Mouse (Mus musculus) embryonic facial prominence, embryonic 14.5 days (tissue): Measurements from ENCODE around the gene Cd300ld3. TPM values are rescaled to one million over a fixed set of nuclear protein-coding genes. Genes with fewer than 3 reads are reported as not detected.

ENCODE experiments used
- ATAC-seq: fragments of 200-750 bp; cut with Nextera tagmentation; 2 replicates; pipeline ENCODE4 v1.8.0; 2017; ENCODE audit warnings: low read depth, moderate number of reproducible peaks, moderate TSS enrichment
- DNase-seq: peaks from one replicate; pipeline ENCODE4 v3.0.0-alpha.2; 2015; ENCODE audit warnings: low spot score
- H3K27ac ChIP-seq: fragments of 300-500 bp; sonication (generic); replicated peaks from 2 replicates; pipeline ENCODE4 v1.5.1; 2014; ENCODE audit warnings: low read depth, mild to moderate bottlenecking, low read length, moderate library complexity
- H3K27me3 ChIP-seq: fragments of 300-500 bp; sonication (generic); replicated peaks from 2 replicates; pipeline ENCODE4 v1.6.1; 2014; ENCODE audit warnings: low read length; ENCODE audit not compliant: control insufficient read depth, insufficient read depth
- H3K36me3 ChIP-seq: fragments of 300-500 bp; sonication (generic); 2 replicates; pipeline ENCODE4 v1.6.1; 2014; ENCODE audit warnings: low read length, mixed read lengths; ENCODE audit not compliant: control insufficient read depth, insufficient read depth
- H3K4me1 ChIP-seq: fragments of 300-500 bp; sonication (generic); 2 replicates; pipeline ENCODE4 v1.6.1; 2014; ENCODE audit warnings: antibody characterized with exemption, low read length; ENCODE audit not compliant: control insufficient read depth, insufficient read depth
- H3K4me2 ChIP-seq: fragments of 300-500 bp; sonication (generic); 2 replicates; pipeline ENCODE4 v1.6.1; 2014; ENCODE audit warnings: low read depth, mild to moderate bottlenecking, low read length, moderate library complexity, mixed read lengths
- H3K4me3 ChIP-seq: fragments of 300-500 bp; sonication (generic); 2 replicates; pipeline ENCODE4 v1.5.1; 2014; ENCODE audit warnings: low read depth, mild to moderate bottlenecking, low read length
- H3K9ac ChIP-seq: fragments of 300-500 bp; sonication (generic); 2 replicates; pipeline ENCODE4 v1.6.1; 2014; ENCODE audit warnings: low read depth, mild to moderate bottlenecking, low read length, moderate library complexity, mixed read lengths
- H3K9me3 ChIP-seq: fragments of 300-500 bp; sonication (generic); 2 replicates; pipeline ENCODE4 v1.6.1; 2016; ENCODE audit warnings: low read length; ENCODE audit not compliant: control insufficient read depth
- WGBS: fragments of 180-500 bp; shearing (Covaris S2); extraction: QIAGEN DNeasy Blood & Tissue Kit; methylation state at CpG from one replicate; pipeline ENCODE4 v1.1.7; 2014; 5-methylcytosine and 5-hydroxymethylcytosine counted together
- polyA plus RNA-seq: library from polyadenylated mRNA; unstranded; fragments of >200 nt; fragmentation: Nextera tagmentation; extraction: Ambion mirVana; gene quantifications from 2 replicates; pipeline ENCODE4 v1.2.1, GENCODE M21; 2014

The Cd300ld3 gene
- polyA plus RNA-seq: not detected in 2 replicates

- no peak within 1 kb of the TSS for H3K27ac ChIP-seq
- H3K9me3 ChIP-seq: no peaks in the 10 kb centered on the region
- no peaks in the 10 kb centered on the region for H3K27me3 ChIP-seq
- no peaks in the 10 kb centered on the region for H3K4me1 ChIP-seq
- H3K9ac ChIP-seq: no peak within 1 kb of the TSS
- H3K36me3 ChIP-seq: no peaks in the 10 kb centered on the region
- ATAC-seq: no peak
- no peak within 1 kb of the TSS for H3K4me3 ChIP-seq
- DNase-seq: no peak
- WGBS: 73% methylated on average over 2 of the region's 2 CpGs
- no peak within 1 kb of the TSS for H3K4me2 ChIP-seq
Observed at GRCm38 (mm10) chr11:115048259-115048658, at the start of gene Cd300ld3. Gene Cd300ld3 (minus strand): TSS chr11:115048409.

- DNase-seq (no peak), ATAC-seq (no peak)
- Histone ChIP-seq H3K9me3 (0 out of 2 replicates have a peak, but pooled peaks cover 12% of the 10 kb centered on the region), H3K27ac (no peak overlapping the region), H3K27me3 (peaks cover 32% of the 10 kb centered on the region), H3K4me3 (0 out of 2 replicates have a peak overlapping the region, but pooled peaks have one; percentile 5), H3K4me2 (peak overlapping the region; percentile 38; the same call in 1 of the 2 replicates), H3K36me3 (no peaks in the 10 kb centered on the region), H3K9ac (no peak overlapping the region), H3K4me1 (no peaks in the 10 kb centered on the region)
- 21% methylated on average over 4 of the region's 4 CpGs for WGBS
Observed at GRCm38 (mm10) chr11:115092140-115092539, 43.9 kb upstream of the Cd300ld3 start.

GRCm38 (mm10) chr11:115091362-115091901 is 43.2 kb upstream of the Cd300ld3 start, which contains the start of gene Rab37:
Gene Rab37 (plus strand): TSS chr11:115091431.
- Histone ChIP-seq H3K9ac (no peak within 1 kb of the TSS), H3K27ac (no peak within 1 kb of the TSS), H3K4me1 (no peaks in the 10 kb centered on the region), H3K4me3 (0 out of 2 replicates have a peak within 1 kb of the TSS, but pooled peaks have one; percentile 5), H3K9me3 (0 out of 2 replicates have a peak, but pooled peaks cover 12% of the 10 kb centered on the region), H3K27me3 (peaks cover 38% of the 10 kb centered on the region), H3K4me2 (peak within 1 kb of the TSS; percentile 38), H3K36me3 (no peaks in the 10 kb centered on the region)
- DNase-seq (no peak), ATAC-seq (peak; percentile 26; the same call in 1 of the 2 replicates)
- WGBS: 4% methylated on average over 25 of the region's 36 CpGs

- no peak overlapping the region for H3K4me2 ChIP-seq
- no peak overlapping the region for H3K27ac ChIP-seq
- no peak overlapping the region for H3K4me3 ChIP-seq
- ATAC-seq: no peak
- no peaks in the 10 kb centered on the region for H3K4me1 ChIP-seq
- H3K36me3 ChIP-seq: no peaks in the 10 kb centered on the region
- H3K9ac ChIP-seq: no peak overlapping the region
- 65% methylated on average over 6 of the region's 6 CpGs for WGBS
- peaks cover 42% of the 10 kb centered on the region for H3K27me3 ChIP-seq
- DNase-seq: no peak
- 0 out of 2 replicates have a peak, but pooled peaks cover 12% of the 10 kb centered on the region for H3K9me3 ChIP-seq
Observed at GRCm38 (mm10) chr11:115089853-115090252, 41.6 kb upstream of the Cd300ld3 start.

GRCm38 (mm10) chr11:115086213-115086612 is 38.0 kb upstream of the Cd300ld3 start:
- Histone ChIP-seq H3K36me3 (no peaks in the 10 kb centered on the region), H3K9me3 (0 out of 2 replicates have a peak, but pooled peaks cover 6% of the 10 kb centered on the region), H3K27me3 (peaks cover 40% of the 10 kb centered on the region), H3K4me2 (no peak overlapping the region), H3K4me3 (no peak overlapping the region), H3K4me1 (no peaks in the 10 kb centered on the region), H3K9ac (no peak overlapping the region), H3K27ac (no peak overlapping the region)
- WGBS: 58% methylated on average over 7 of the region's 7 CpGs
- no peak for ATAC-seq
- no peak for DNase-seq

- WGBS: 59% methylated on average over 8 of the region's 8 CpGs
- DNase-seq (no peak), ATAC-seq (no peak)
- Histone ChIP-seq H3K4me2 (no peak overlapping the region), H3K4me1 (no peaks in the 10 kb centered on the region), H3K36me3 (no peaks in the 10 kb centered on the region), H3K27ac (no peak overlapping the region), H3K9ac (no peak overlapping the region), H3K9me3 (0 out of 2 replicates have a peak, but pooled peaks cover 3% of the 10 kb centered on the region), H3K4me3 (no peak overlapping the region), H3K27me3 (peaks cover 28% of the 10 kb centered on the region)
Observed at GRCm38 (mm10) chr11:115085064-115085463, 36.9 kb upstream of the Cd300ld3 start.

- Histone ChIP-seq H3K4me2 (no peak overlapping the region), H3K4me3 (no peak overlapping the region), H3K36me3 (no peaks in the 10 kb centered on the region), H3K9ac (no peak overlapping the region), H3K9me3 (no peaks in the 10 kb centered on the region), H3K27me3 (peaks cover 28% of the 10 kb centered on the region), H3K4me1 (no peaks in the 10 kb centered on the region), H3K27ac (no peak overlapping the region)
- WGBS: 47% methylated on average over 12 of the region's 12 CpGs
- no peak for ATAC-seq
- DNase-seq: no peak
Observed at GRCm38 (mm10) chr11:115084595-115084994, 36.4 kb upstream of the Cd300ld3 start.

GRCm38 (mm10) chr11:115083376-115084139 is 35.3 kb upstream of the Cd300ld3 start:
- H3K4me3 ChIP-seq: no peak overlapping the region
- no peak overlapping the region for H3K9ac ChIP-seq
- DNase-seq: peak; percentile 81
- H3K36me3 ChIP-seq: no peaks in the 10 kb centered on the region
- H3K27me3 ChIP-seq: peaks cover 28% of the 10 kb centered on the region
- H3K4me2 ChIP-seq: no peak overlapping the region
- WGBS: 39% methylated on average over 18 of the region's 18 CpGs
- no peaks in the 10 kb centered on the region for H3K4me1 ChIP-seq
- H3K27ac ChIP-seq: no peak overlapping the region
- ATAC-seq: peak; percentile 45; the same call in 1 of the 2 replicates
- no peaks in the 10 kb centered on the region for H3K9me3 ChIP-seq
